Mouse (Mus musculus): ENCODE results near the gene Ddx39b. TPM values are rescaled to one million over a fixed set of nuclear protein-coding genes. Genes with fewer than 3 reads are reported as not detected.
"Not testable (repeated sequence)": the region's sequence is repeated elsewhere in the genome, so short reads cannot be mapped to it uniquely, and the experiment has no call there.

Gene Ddx39b
- total RNA-seq, 1 experiment from 2014 or later = 200 TPM

DNA sequence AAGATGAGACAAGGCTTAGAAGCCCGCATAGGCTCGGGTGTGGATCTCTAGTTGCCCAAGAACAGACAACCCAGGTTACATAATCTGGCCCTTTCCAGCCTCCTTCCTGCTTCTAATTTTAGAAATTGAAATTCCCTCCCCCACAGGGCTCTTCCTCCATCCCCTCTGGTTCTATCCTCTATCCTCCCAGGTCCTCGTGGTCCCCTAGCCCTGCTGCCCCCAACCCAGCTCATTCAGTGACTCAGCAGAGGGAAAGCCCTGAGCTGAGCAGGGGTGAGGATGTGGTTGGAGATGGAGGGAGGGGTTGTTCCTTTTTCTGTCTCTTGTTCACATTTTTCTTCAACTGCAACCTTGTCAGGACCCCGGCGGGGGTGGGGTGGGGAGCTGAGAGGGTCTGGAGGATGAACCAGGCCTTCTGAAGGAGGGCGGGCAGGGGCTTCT, 21.9 kb upstream of the Ddx39b start:
- DNase-seq = no peak

- DNase-seq = no peak
These were observed 21.2 kb upstream of the Ddx39b start, which contains the start of gene Gm16181 for GRCm38 (mm10) chr17:35220156-35220952. TSS of gene Gm16181 (plus strand) at chr17:35220834.

GRCm38 (mm10) chr17:35222299-35222698, 19.2 kb upstream of the Ddx39b start:
- DNase-seq = no peak

DNA sequence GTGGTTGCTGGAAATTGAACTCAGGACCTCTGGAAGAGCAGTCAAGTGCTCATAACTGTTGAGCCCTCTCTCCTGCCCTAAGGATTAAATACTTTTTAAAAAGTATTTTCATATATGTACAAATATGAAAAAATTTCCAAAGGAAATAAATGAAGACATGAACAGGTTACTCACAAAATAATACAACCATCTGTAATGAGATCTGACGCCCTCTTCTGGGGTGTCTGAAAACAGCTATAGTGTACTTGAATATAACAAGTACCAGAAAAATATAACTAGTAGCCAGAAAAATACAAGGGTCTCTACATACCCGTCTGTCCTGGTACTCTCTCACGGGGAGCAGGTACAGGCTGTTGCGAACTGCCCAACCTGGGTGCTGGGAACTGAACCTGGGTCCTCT, 16.9 kb upstream of the Ddx39b start:
- no peak for DNase-seq

DNA sequence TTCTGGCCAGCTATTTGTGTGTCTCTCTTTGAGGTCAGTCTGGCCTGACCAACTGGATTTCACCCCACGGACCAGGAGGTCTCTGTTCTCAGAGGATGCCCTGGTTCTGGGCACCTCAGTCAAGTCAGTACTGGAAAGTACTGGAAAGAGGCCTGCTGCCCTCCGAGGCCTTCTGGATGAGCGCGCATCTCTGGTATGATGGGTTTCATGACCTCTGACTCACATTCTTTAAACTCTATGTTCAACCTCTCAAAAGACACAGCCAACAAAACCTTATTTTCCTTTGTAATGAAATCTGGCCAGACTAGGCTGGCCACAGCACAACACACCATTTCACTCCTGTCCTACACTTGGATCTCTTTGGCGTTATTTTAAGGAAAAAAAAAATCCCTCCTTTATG, 16.1 kb upstream of the Ddx39b start:
- no peak for DNase-seq

GRCm38 (mm10) chr17:35226561-35227046, 14.9 kb upstream of the Ddx39b start:
- peak; percentile 53 for DNase-seq

DNA sequence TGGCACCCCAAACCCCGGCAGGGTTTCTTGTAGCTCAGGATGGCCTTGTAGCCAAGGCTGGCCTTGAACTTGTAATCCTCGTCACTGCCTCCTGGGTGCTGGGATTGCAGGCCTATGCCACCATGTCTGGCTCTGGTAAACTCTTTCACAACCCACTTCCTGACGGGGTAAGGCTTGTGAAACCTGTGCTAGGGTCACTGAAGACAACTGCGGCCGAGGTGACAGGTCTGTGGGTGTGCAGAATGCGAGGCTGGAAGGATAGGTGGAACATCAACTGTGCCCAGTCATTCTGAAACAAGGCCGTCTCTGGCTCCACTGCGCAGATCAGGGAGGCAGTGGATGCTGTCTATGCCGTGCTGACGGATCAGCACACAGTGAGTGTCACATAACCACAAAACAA, 10.5 kb upstream of the Ddx39b start:
- peak; percentile 57 for DNase-seq

GRCm38 (mm10) chr17:35232043-35232442, 9.5 kb upstream of the Ddx39b start:
- DNase-seq = peak; percentile 93

DNA sequence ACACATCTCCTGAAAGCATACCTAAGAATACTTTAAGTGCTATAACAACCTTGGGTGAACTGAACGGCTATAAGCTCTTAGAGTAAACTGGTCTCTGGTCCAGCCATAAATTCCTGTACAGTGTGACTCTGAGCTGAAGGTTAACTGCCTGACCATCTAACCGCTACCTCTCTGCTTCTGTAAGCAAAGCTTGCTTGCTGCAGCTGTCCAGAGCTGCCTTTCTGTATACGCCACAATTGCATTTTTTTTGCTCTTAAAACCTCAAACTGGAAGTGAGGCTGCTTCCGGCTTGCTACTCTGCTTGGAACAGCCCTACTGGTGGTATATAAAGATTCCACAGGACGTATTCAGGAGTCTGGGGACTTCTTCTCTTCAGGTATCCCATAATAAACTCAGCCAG, 8.9 kb upstream of the Ddx39b start:
- DNase-seq = no peak

DNA sequence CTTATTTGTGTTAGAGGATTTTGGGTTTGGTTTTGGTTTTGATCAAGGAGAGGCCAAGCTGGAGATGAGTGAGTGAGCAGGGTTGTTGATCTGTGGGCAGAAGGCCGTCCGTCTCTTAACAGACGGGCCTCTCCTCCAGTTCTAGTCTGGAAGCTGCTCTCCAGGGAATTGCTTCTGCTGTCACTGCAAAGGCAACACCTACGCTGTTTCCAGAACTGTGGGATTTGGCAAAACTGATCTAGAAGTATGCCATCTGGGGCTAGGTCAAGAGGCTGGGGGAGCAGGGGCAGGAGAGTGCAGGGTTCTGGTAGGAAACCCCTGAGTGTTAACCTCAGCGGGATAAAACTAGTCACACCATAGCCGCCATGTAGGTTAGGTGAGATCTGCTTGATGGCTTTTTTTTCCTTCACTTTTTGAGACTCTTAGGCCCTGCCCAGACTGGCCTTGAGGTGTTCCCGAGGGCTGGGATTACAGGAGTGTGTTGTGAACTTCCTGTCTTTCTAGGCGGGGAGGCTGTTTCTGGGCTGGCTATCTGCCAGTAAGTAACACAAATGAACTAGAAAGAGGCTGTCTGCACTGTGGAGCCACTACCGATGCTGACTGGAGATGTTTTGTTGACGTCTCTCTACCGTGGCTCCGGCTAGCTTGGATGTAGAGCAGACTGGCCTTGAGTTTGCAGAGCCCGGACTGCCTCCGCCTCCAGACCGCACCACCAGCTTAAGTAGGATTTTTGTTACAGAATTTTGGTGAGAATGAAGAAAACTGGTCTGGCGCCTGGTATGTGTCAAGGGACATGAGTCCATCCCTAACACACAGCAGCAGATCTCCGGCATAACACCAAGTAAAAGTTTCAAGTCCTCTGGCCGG, 8.2 kb upstream of the Ddx39b start, which contains the start of gene Atp6v1g2:
TSS of gene Atp6v1g2 (plus strand) at position 547 of the 867 bp plus-strand sequence.
- DNase-seq = peak; percentile 53

- not testable (repeated sequence) for DNase-seq
These were observed 7.5 kb upstream of the Ddx39b start for GRCm38 (mm10) chr17:35234090-35234489.

- peak; percentile 67 for DNase-seq
These were observed 6.6 kb upstream of the Ddx39b start for GRCm38 (mm10) chr17:35234903-35235302.

DNA sequence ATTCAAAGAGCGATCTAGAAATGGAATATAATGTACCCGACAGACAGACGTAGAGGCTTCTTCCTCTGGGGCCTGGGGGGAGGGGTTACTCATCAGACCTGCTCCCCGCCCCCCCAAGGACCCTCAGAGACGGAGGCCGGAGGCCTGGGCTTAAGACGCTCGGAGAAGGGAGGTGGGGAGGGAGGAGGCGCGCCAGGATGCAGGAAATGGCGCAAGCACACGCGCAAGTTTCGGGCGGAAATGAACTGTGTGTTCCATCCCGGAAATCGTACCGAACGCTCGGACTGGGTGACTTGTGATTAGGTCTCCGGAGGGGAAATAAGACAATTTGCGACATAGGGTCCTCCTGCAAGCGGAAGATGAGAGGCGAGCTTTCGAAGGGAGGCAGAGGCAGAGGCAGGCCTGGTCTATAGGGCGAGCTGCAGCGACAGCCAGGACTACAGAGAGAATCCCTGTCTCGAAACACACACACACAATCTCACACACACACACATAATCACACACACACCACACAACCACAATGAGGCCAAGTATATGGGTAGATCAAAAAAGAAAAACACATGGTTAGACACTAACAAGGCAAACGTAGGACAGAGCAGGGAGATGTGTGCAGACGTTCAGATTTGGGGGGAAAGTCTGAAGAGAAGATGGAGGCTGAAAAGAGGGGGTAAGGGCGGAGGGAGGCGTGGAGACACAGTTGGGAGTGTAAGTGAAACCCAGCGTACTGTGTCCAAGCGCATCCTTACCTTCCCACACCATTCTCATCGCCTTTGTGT, 5.7 kb upstream of the Ddx39b start, which contains the start of gene Nfkbil1:
TSS of gene Nfkbil1 (minus strand) at position 179 of the 776 bp plus-strand sequence.
- DNase-seq = peak; percentile 95

GRCm38 (mm10) chr17:35236390-35236746, 5.2 kb upstream of the Ddx39b start:
- peak; percentile 98 for DNase-seq

GRCm38 (mm10) chr17:35236996-35237395, 4.5 kb upstream of the Ddx39b start:
- no peak for DNase-seq

GRCm38 (mm10) chr17:35237504-35237903, 4.0 kb upstream of the Ddx39b start:
- DNase-seq = no peak

GRCm38 (mm10) chr17:35239700-35240099, 1.8 kb upstream of the Ddx39b start:
- DNase-seq = no peak

DNA sequence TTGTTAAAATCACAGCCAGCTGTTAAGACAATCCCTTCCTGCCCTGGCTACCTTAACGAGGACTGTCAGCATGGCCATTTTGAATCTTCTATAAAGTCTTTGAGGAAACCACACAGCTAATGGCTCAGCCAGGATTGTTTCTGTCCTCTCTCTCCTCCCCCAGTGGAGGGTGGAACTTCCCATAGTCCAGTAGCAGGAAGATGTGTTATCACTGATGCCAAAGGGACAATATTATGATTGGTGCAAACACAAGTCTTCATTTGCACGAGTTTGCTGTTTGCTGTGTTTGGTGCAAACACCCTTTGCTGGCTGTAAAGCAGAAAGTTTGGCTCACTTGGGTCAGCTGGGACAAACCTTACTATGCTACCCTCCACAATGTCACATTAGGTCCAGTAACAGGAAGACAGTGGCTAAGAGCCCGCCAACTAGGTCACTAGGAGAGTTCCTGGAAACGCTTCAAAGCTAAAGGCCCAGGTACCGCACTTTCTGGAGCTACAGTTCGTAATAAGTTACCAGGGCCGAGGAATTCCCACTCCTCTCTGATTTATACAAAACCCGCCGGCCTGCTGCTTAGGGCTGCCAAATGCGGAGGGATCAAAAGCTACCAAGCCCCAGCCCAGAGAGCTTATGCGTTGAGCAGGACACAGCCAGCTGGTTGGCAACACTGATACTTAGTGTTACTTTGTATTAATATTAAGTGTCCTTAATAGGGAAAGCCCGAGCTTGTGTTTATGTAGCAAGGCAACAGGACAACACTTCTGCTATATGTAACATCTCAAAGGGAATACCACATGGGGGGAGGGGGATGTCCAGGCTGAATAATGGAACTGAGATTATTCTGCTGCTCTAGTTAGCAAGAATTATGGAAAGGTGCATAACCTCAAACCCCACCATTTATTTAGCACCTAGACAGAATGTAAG, 902 bp upstream of the Ddx39b start:
- peak; percentile 43 for DNase-seq

- peak; percentile 82 for DNase-seq
These were observed 732 bp downstream of the Ddx39b start for GRCm38 (mm10) chr17:35242015-35242941.

DNA sequence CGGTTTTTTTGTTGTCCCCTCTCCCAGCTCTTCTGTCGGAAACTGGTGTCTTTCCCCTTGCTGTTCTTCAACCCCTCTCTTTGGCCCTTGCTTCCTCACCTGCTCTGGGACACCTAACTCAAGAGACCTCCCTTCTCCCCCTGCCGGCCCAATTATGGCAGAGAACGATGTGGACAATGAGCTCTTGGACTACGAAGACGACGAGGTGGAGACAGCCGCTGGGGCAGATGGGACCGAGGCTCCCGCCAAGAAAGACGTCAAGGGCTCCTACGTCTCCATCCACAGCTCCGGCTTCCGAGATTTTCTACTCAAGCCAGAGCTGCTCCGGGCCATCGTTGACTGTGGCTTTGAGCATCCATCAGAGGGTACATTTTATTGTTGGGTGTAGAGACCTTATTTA, 1.5 kb downstream of the Ddx39b start:
- DNase-seq = peak; percentile 64

Data from adrenal gland, postnatal 14 days (tissue).